Mouse (Mus musculus): ENCODE measurements at regions not wholly inside any gene's neighbourhood (a gene's known extent, or its start where the extent isn't known, plus 50 kb on each side); places are given as distances from the start of the nearest gene placed in this dataset.

DNA sequence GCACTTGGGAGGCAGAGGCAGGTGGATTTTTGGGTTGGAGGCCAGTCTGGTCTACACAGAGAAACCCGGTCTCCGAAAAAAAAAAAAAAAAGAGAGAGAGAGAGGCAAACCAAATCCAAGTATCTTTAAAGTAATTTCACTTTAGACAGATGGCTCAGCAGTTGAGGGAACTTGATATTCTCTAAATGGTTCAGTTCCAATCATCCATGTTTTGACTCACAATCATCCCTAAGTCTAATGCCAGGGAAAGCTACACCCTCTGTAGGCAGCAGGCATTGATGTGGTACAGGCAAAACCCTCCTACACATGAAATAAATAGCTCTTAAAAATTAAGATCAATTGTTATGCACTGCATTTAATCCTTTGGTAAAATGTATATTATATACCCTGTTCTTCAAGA, 248.8 kb upstream of the Gm5152 start:
- 98% methylated on average over 2 of the region's 2 CpGs for WGBS
- H3K27me3 ChIP-seq (ENCODE audit: control insufficient read depth, insufficient read depth, low read length), result no peaks in the 10 kb centered on the region
- no peaks in the 10 kb centered on the region for H3K36me3 ChIP-seq (ENCODE audit: control insufficient read depth, insufficient read depth, low read length)
- no peak overlapping the region for H3K4me3 ChIP-seq (ENCODE audit: low read depth, low read length)
- no peaks in the 10 kb centered on the region for H3K4me1 ChIP-seq (ENCODE audit: control insufficient read depth, insufficient read depth, low read length)
- no peak overlapping the region for H3K27ac ChIP-seq (ENCODE audit: low read depth, low read length)
- ATAC-seq (ENCODE audit: low FRiP score) (no peak), DNase-seq (ENCODE audit: low spot score, missing footprints) (no peak)
- no peak overlapping the region for H3K9ac ChIP-seq (ENCODE audit: low read length)
- H3K9me3 ChIP-seq (ENCODE audit: control insufficient read depth, low read length), result no peaks in the 10 kb centered on the region; the same call in 1 of the 2 replicates
- H3K4me2 ChIP-seq, result no peak overlapping the region

DNA sequence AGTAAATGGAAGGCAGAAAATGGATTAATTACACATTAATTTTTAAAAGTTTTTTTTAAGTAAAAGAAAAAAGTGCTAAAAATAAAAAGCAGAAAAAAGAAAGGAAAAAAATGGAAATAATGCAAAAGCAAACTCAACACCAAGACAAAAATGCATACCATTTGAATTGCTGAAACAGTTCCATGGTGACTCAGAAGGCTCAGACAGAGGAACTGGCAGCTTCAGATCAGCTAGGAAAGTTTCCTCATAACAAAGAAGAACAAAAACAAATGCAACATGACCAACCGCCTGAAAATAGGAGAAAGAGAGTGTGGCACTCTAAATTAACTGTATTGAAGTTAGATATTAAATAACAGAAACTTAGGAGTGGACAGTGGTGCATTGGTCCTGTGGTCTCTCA, 231.7 kb upstream of the Gm5152 start:
- DNase-seq (ENCODE audit: low spot score, missing footprints), result no peak
- Histone ChIP-seq H3K9me3 (ENCODE audit: control insufficient read depth, low read length) (no peaks in the 10 kb centered on the region), H3K27me3 (ENCODE audit: control insufficient read depth, insufficient read depth, low read length) (no peaks in the 10 kb centered on the region), H3K4me3 (ENCODE audit: low read depth, low read length) (no peak overlapping the region), H3K36me3 (ENCODE audit: control insufficient read depth, insufficient read depth, low read length) (no peaks in the 10 kb centered on the region), H3K27ac (ENCODE audit: low read depth, low read length) (no peak overlapping the region), H3K9ac (ENCODE audit: low read length) (no peak overlapping the region), H3K4me2 (no peak overlapping the region), H3K4me1 (ENCODE audit: control insufficient read depth, insufficient read depth, low read length) (no peaks in the 10 kb centered on the region)
- 70% methylated on average over 1 of the region's 1 CpGs for WGBS
- no peak for ATAC-seq (ENCODE audit: low FRiP score)

DNA sequence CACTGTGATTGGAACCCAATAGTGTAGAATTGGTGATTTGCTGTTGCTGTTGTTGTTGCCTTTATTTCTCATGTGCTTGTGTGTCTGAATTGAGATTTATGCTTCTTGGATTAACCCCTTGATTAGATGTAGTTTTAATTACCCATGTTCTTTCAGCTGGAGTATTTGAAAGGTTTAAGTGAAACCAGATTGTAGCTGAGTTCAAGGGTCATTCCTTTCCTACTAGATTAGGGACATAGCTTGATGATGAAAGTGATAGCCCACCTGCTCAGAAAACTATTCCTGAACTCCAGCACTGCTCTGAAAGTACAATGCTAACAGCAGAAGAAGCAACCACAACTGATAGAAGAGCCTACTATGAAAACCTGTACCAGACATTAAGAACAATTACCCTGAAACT, 231.1 kb upstream of the Gm5152 start:
- H3K36me3 ChIP-seq (ENCODE audit: control insufficient read depth, insufficient read depth, low read length), result no peaks in the 10 kb centered on the region
- no peaks in the 10 kb centered on the region for H3K9me3 ChIP-seq (ENCODE audit: control insufficient read depth, low read length)
- H3K27ac ChIP-seq (ENCODE audit: low read depth, low read length), result no peak overlapping the region
- no peak overlapping the region for H3K4me3 ChIP-seq (ENCODE audit: low read depth, low read length)
- no peak for ATAC-seq (ENCODE audit: low FRiP score)
- no peak for DNase-seq (ENCODE audit: low spot score, missing footprints)
- H3K27me3 ChIP-seq (ENCODE audit: control insufficient read depth, insufficient read depth, low read length), result no peaks in the 10 kb centered on the region
- no peaks in the 10 kb centered on the region for H3K4me1 ChIP-seq (ENCODE audit: control insufficient read depth, insufficient read depth, low read length)
- H3K9ac ChIP-seq (ENCODE audit: low read length), result no peak overlapping the region
- no peak overlapping the region for H3K4me2 ChIP-seq

DNA sequence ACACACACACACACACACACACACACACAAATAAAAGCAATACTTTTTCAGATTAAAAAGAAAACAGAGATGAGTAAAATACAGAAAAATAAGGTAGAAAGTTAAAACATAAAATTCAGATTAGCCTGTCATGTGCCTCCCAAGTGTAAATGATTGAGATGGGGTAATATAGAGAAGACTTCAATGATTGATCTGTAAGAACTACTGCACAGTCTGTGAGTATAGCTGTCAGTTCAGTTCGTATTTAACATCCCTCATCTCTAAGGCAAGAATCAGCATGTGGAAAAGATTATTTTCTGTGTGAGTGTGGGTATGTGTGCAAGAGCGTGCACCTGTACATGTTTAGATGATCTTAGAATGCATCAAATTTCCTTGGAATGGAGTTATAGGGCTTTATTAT, 200.3 kb upstream of the Gm5152 start:
- ATAC-seq (ENCODE audit: low FRiP score) (no peak), DNase-seq (ENCODE audit: low spot score, missing footprints) (no peak)
- Histone ChIP-seq H3K9ac (ENCODE audit: low read length) (no peak overlapping the region), H3K36me3 (ENCODE audit: control insufficient read depth, insufficient read depth, low read length) (no peaks in the 10 kb centered on the region), H3K27me3 (ENCODE audit: control insufficient read depth, insufficient read depth, low read length) (no peaks in the 10 kb centered on the region), H3K4me2 (no peak overlapping the region), H3K4me3 (ENCODE audit: low read depth, low read length) (no peak overlapping the region), H3K9me3 (ENCODE audit: control insufficient read depth, low read length) (no peaks in the 10 kb centered on the region), H3K4me1 (ENCODE audit: control insufficient read depth, insufficient read depth, low read length) (no peaks in the 10 kb centered on the region), H3K27ac (ENCODE audit: low read depth, low read length) (no peak overlapping the region)
- 89% methylated on average over 2 of the region's 2 CpGs for WGBS

DNA sequence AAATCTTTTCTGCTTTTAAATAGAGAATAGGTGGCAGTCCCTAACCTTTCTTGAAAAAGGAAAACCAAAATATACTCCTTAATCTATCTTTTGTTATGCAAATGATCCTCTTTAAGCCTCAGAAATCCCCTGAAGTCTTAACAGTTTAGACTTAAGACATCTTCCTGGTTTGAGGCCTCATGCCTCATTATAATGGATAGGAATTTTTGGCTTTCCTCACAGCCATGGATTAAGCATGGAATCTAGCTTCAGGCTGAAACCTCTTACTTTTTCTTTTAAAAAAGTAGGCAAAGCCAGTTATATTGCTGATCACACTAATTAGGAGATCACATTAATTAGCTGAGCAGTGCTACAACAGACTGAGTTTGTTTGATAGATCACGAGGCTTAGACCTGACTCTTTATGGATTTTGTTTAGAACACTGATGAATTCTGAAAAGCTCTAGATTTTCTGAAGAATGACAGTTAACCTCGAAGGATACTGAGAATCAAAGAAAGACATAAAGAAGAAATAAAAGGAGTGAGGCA, 171.4 kb upstream of the Gm5152 start:
- H3K4me2 ChIP-seq, result no peak overlapping the region
- H3K36me3 ChIP-seq (ENCODE audit: control insufficient read depth, insufficient read depth, low read length), result no peaks in the 10 kb centered on the region
- no peak overlapping the region for H3K9ac ChIP-seq (ENCODE audit: low read length)
- 10% methylated on average over 2 of the region's 2 CpGs for WGBS
- H3K4me3 ChIP-seq (ENCODE audit: low read depth, low read length), result no peak overlapping the region
- ATAC-seq (ENCODE audit: low FRiP score) (peak; percentile 73), DNase-seq (ENCODE audit: low spot score, missing footprints) (no peak)
- peak overlapping the region; percentile 45; the same call in 1 of the 2 replicates for H3K27ac ChIP-seq (ENCODE audit: low read depth, low read length)
- H3K4me1 ChIP-seq (ENCODE audit: control insufficient read depth, insufficient read depth, low read length), result peaks cover 4% of the 10 kb centered on the region
- H3K27me3 ChIP-seq (ENCODE audit: control insufficient read depth, insufficient read depth, low read length), result no peaks in the 10 kb centered on the region
- H3K9me3 ChIP-seq (ENCODE audit: control insufficient read depth, low read length), result no peaks in the 10 kb centered on the region

DNA sequence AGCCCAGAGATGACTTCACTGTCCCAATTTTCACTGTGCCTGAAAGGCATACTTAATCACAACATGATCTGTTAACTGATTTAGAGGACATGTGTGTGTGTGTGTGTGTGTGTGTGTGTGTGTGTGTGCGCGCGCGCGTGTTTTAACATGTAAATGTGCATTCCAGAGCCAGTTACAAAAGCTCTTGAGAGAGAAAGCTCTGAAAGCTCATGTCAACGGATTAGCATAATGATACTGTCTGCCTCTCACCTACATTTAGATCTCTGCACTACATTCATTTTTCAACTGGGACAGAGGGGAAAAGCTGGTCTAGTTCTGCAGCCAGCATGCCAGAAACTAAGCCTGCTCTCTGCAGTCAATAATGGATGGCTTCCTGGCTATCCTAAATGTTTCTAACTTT, 170.6 kb upstream of the Gm5152 start:
- H3K27ac ChIP-seq (ENCODE audit: low read depth, low read length), result peak overlapping the region; percentile 40; the same call in 1 of the 2 replicates
- no peaks in the 10 kb centered on the region for H3K9me3 ChIP-seq (ENCODE audit: control insufficient read depth, low read length)
- no peaks in the 10 kb centered on the region for H3K27me3 ChIP-seq (ENCODE audit: control insufficient read depth, insufficient read depth, low read length)
- DNase-seq (ENCODE audit: low spot score, missing footprints) (peak; percentile 90), ATAC-seq (ENCODE audit: low FRiP score) (peak; percentile 81)
- peaks cover 4% of the 10 kb centered on the region for H3K4me1 ChIP-seq (ENCODE audit: control insufficient read depth, insufficient read depth, low read length)
- 33% methylated on average over 6 of the region's 6 CpGs for WGBS
- H3K4me2 ChIP-seq, result no peak overlapping the region
- H3K4me3 ChIP-seq (ENCODE audit: low read depth, low read length), result no peak overlapping the region
- no peaks in the 10 kb centered on the region for H3K36me3 ChIP-seq (ENCODE audit: control insufficient read depth, insufficient read depth, low read length)
- H3K9ac ChIP-seq (ENCODE audit: low read length), result no peak overlapping the region

DNA sequence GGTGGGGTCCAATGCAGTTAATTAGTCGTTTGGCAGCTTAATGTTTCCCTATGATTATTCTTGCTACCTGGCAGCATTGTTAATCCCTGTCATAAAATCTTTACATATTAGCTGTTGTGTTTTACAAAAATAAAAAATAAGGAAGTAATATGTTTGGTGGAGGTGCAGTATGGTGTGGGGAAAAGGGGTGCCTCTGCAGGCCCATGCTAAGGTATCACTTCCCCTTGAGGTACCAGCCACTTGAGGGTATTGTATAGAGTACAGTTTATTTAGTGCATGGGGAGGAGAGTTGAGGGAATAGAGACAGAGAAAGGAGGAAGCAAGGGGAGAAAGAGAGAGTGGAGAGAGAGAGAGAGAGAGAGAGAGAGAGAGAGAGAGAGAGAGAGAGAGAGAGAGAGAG, 167.7 kb upstream of the Gm5152 start:
- no peaks in the 10 kb centered on the region for H3K27me3 ChIP-seq (ENCODE audit: control insufficient read depth, insufficient read depth, low read length)
- H3K4me2 ChIP-seq, result no peak overlapping the region
- H3K27ac ChIP-seq (ENCODE audit: low read depth, low read length), result no peak overlapping the region
- H3K9ac ChIP-seq (ENCODE audit: low read length), result no peak overlapping the region
- peaks cover 4% of the 10 kb centered on the region for H3K4me1 ChIP-seq (ENCODE audit: control insufficient read depth, insufficient read depth, low read length)
- H3K36me3 ChIP-seq (ENCODE audit: control insufficient read depth, insufficient read depth, low read length), result no peaks in the 10 kb centered on the region
- WGBS, result 76% methylated on average over 1 of the region's 1 CpGs
- H3K4me3 ChIP-seq (ENCODE audit: low read depth, low read length), result no peak overlapping the region
- H3K9me3 ChIP-seq (ENCODE audit: control insufficient read depth, low read length), result no peaks in the 10 kb centered on the region
- DNase-seq (ENCODE audit: low spot score, missing footprints), result no peak
- ATAC-seq (ENCODE audit: low FRiP score), result no peak

DNA sequence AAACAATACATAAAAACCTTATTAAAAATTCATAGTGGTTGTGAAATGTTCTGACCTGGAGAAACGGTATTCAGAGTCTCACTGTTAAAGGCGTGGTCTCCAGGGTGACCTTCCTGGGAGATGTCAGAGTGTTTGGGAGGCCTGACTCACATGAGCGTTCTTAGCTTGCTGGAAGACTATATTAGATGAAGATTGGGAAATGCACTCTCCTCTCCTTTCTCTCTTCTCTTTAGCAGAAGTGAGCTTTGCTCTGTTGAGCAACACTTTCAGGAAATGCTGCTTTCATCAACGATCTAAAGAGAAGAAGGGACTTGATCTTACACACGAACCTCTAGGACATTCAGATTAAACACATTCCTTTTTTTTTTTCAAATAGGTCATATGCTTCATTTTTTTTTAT, 147.2 kb upstream of the Gm5152 start:
- no peaks in the 10 kb centered on the region for H3K36me3 ChIP-seq (ENCODE audit: control insufficient read depth, insufficient read depth, low read length)
- H3K4me3 ChIP-seq (ENCODE audit: low read depth, low read length), result no peak overlapping the region
- H3K9me3 ChIP-seq (ENCODE audit: control insufficient read depth, low read length), result no peaks in the 10 kb centered on the region
- H3K4me2 ChIP-seq, result no peak overlapping the region
- no peaks in the 10 kb centered on the region for H3K27me3 ChIP-seq (ENCODE audit: control insufficient read depth, insufficient read depth, low read length)
- DNase-seq (ENCODE audit: low spot score, missing footprints) (no peak), ATAC-seq (ENCODE audit: low FRiP score) (no peak)
- 83% methylated on average over 5 of the region's 5 CpGs for WGBS
- no peak overlapping the region for H3K9ac ChIP-seq (ENCODE audit: low read length)
- H3K27ac ChIP-seq (ENCODE audit: low read depth, low read length), result no peak overlapping the region
- no peaks in the 10 kb centered on the region for H3K4me1 ChIP-seq (ENCODE audit: control insufficient read depth, insufficient read depth, low read length)

DNA sequence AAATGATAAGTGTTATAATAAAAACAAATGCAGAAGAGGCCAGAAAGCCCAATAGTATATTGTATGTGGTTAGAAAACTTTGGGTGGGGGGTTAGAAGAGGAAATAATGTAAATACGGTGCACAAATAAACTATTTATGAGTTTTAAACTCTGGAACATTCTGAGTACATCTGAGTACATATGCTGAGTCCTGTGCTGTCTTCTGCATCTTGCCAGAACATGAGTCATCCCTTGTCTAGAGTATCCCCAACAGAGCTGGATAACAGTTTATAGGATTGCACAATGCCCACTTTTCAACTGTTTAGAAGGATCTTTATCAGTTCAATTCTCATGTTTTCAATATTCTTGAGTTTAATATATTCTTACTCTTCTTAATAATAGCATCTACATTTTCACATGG, 142.7 kb upstream of the Gm5152 start:
- no peak for DNase-seq (ENCODE audit: low spot score, missing footprints)
- no peak for ATAC-seq (ENCODE audit: low FRiP score)
- Histone ChIP-seq H3K9ac (ENCODE audit: low read length) (no peak overlapping the region), H3K4me2 (no peak overlapping the region), H3K9me3 (ENCODE audit: control insufficient read depth, low read length) (no peaks in the 10 kb centered on the region), H3K36me3 (ENCODE audit: control insufficient read depth, insufficient read depth, low read length) (no peaks in the 10 kb centered on the region), H3K27ac (ENCODE audit: low read depth, low read length) (no peak overlapping the region), H3K4me1 (ENCODE audit: control insufficient read depth, insufficient read depth, low read length) (no peaks in the 10 kb centered on the region), H3K4me3 (ENCODE audit: low read depth, low read length) (no peak overlapping the region), H3K27me3 (ENCODE audit: control insufficient read depth, insufficient read depth, low read length) (no peaks in the 10 kb centered on the region)
- WGBS, result 100% methylated on average over 1 of the region's 1 CpGs

DNA sequence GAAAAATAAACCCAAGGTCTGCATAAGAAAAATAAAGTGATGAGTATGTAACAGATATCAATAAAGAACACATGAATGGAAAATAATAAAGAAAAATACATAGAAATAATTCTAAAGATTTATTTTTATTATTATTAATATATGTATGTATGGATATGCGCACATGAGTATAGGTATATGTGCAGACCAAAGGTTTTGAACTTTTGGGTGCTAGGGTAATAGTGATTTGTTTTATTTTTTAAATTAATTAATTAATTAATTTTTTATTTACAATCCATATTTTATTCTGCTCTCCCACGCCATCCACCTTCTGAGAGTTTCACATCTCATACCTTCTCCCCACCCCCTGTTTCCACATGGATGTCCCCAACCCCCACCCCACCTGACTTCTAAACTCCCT, 105.8 kb upstream of the Gm5152 start:
- H3K27ac ChIP-seq (ENCODE audit: low read depth, low read length), result no peak overlapping the region
- H3K4me3 ChIP-seq (ENCODE audit: low read depth, low read length), result no peak overlapping the region
- no peaks in the 10 kb centered on the region for H3K9me3 ChIP-seq (ENCODE audit: control insufficient read depth, low read length)
- H3K27me3 ChIP-seq (ENCODE audit: control insufficient read depth, insufficient read depth, low read length), result no peaks in the 10 kb centered on the region
- no peak overlapping the region for H3K9ac ChIP-seq (ENCODE audit: low read length)
- no peak overlapping the region for H3K4me2 ChIP-seq
- 92% methylated on average over 2 of the region's 2 CpGs for WGBS
- peak; percentile 19; the same call in 1 of the 2 replicates for ATAC-seq (ENCODE audit: low FRiP score)
- no peaks in the 10 kb centered on the region for H3K36me3 ChIP-seq (ENCODE audit: control insufficient read depth, insufficient read depth, low read length)
- DNase-seq (ENCODE audit: low spot score, missing footprints), result no peak
- no peaks in the 10 kb centered on the region for H3K4me1 ChIP-seq (ENCODE audit: control insufficient read depth, insufficient read depth, low read length)

Measured in midbrain, embryonic 11.5 days (tissue).